Mouse (Mus musculus): Measurements from ENCODE around the gene Ccng2. TPM values are rescaled to one million over a fixed set of nuclear protein-coding genes. Genes with fewer than 3 reads are reported as not detected.

Gene Ccng2
- 63.9 TPM for polyA plus RNA-seq (2014; fragmentation: Illumina TruSeq; extraction: RNeasy Lipid Tissue Mini Kit (QIAGEN cat#74804); ENCODE audit: low read depth, low replicate concordance)

DNA sequence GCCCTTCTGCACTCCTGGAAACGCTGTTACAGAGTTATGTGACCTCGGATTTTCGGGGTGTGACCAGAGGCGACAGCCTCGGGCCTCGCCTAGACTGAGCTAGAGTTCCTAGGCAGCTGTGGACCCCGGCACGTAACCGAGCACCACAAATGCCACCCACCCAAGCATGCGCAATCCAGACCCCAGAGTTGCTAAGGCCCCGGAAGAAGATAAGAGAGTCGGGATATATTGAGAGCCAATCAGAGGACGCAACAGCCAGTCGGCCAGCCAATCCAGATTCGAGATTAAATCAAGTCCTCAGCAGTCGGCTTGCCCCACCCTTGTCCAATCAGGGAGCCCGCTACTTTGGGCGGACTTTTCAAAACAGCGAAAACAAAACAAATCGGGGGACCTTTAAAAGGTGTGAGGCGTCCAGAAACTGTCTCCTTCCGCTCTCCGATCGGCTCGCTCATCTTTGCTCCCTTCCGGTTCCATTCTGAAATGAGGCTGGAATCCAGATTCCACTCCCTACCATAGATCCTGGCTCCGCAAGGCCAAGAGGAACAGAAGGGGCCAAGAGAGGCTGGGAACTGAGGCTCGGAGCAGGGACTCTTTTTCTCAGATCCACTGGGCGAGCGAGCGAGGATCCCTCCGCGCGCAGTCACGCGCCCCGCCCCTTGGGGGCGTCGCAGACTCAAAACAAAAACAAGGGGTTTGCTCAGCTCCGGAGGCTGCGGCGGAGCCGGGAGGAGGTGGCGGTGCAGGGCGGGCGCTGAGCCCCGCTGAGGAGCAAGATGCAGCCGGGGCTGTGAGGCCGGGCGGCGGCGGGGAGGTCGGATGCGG is at the start of gene Ccng2:
TSS of gene Ccng2 (plus strand) at position 375 of the 822 bp plus-strand sequence.

Other genes starting within 250 kb of the Ccng2 start
- not detected for gene Sowahb, start 222.2 kb upstream of the Ccng2 start, polyA plus RNA-seq (2014; fragmentation: Illumina TruSeq; extraction: RNeasy Lipid Tissue Mini Kit (QIAGEN cat#74804); ENCODE audit: low read depth, low replicate concordance)
- 26.3 TPM for gene Sept11, start 173.8 kb upstream of the Ccng2 start, polyA plus RNA-seq (2014; fragmentation: Illumina TruSeq; extraction: RNeasy Lipid Tissue Mini Kit (QIAGEN cat#74804); ENCODE audit: low read depth, low replicate concordance)
- 540 TPM for gene Ccni, start 60.8 kb upstream of the Ccng2 start, polyA plus RNA-seq (2014; fragmentation: Illumina TruSeq; extraction: RNeasy Lipid Tissue Mini Kit (QIAGEN cat#74804); ENCODE audit: low read depth, low replicate concordance)
- gene 2010109A12Rik, start 60.7 kb upstream of the Ccng2 start, polyA plus RNA-seq (2014; fragmentation: Illumina TruSeq; extraction: RNeasy Lipid Tissue Mini Kit (QIAGEN cat#74804); ENCODE audit: low read depth, low replicate concordance) = 5.1 TPM

Data from adrenal gland, adult 10 weeks (tissue).